Mouse (Mus musculus) layer of hippocampus, adult 11-12 months (tissue): Measurements from ENCODE around the gene Adamtsl5.
A peak's percentile ranks its signal among the peaks of the same experiment; 100 is the strongest.

Experiments used
- DNase-seq: peaks from one replicate; pipeline ENCODE4 v3.0.0; 2022; ENCODE audit warnings: low spot score

The Adamtsl5 gene

GRCm38 (mm10) chr10:80348244-80348781, at the start of gene Adamtsl5:
Adamtsl5 (minus strand) TSS chr10:80348412.
- no peak for DNase-seq

- no peak for DNase-seq
These were observed 49.4 kb upstream of the Adamtsl5 start for GRCm38 (mm10) chr10:80397524-80398173.

- DNase-seq: no peak
These were observed 48.8 kb upstream of the Adamtsl5 start for GRCm38 (mm10) chr10:80396822-80397523.

GRCm38 (mm10) chr10:80395025-80395627, 46.9 kb upstream of the Adamtsl5 start:
- no peak for DNase-seq

GRCm38 (mm10) chr10:80392687-80393086, 44.5 kb upstream of the Adamtsl5 start:
- no peak for DNase-seq

- DNase-seq: no peak
These were observed 42.5 kb upstream of the Adamtsl5 start for GRCm38 (mm10) chr10:80390697-80391096.

GRCm38 (mm10) chr10:80389185-80389708, 41.0 kb upstream of the Adamtsl5 start:
- no peak for DNase-seq

GRCm38 (mm10) chr10:80388731-80389130, 40.5 kb upstream of the Adamtsl5 start:
- DNase-seq: no peak

GRCm38 (mm10) chr10:80387522-80387959, 39.3 kb upstream of the Adamtsl5 start, which contains the start of gene Mex3d:
Mex3d (minus strand) TSS chr10:80387659.
- DNase-seq: peak; percentile 88

- DNase-seq: no peak
These were observed 38.7 kb upstream of the Adamtsl5 start for GRCm38 (mm10) chr10:80386735-80387471.

GRCm38 (mm10) chr10:80385811-80386734, 37.9 kb upstream of the Adamtsl5 start:
- DNase-seq: no peak

- DNase-seq: no peak
These were observed 37.1 kb upstream of the Adamtsl5 start for GRCm38 (mm10) chr10:80385310-80385709.

- no peak for DNase-seq
These were observed 36.5 kb upstream of the Adamtsl5 start for GRCm38 (mm10) chr10:80384709-80385108.

- DNase-seq: no peak
These were observed 36.0 kb upstream of the Adamtsl5 start for GRCm38 (mm10) chr10:80384115-80384639.

GRCm38 (mm10) chr10:80383431-80383830, 35.2 kb upstream of the Adamtsl5 start:
- no peak for DNase-seq

GRCm38 (mm10) chr10:80382641-80383365, 34.6 kb upstream of the Adamtsl5 start:
- DNase-seq: no peak

- no peak for DNase-seq
These were observed 29.5 kb upstream of the Adamtsl5 start for GRCm38 (mm10) chr10:80377716-80378115.

- peak; percentile 93 for DNase-seq
These were observed 27.9 kb upstream of the Adamtsl5 start for GRCm38 (mm10) chr10:80376160-80376559.

GRCm38 (mm10) chr10:80374063-80374462, 25.9 kb upstream of the Adamtsl5 start:
- peak; percentile 86 for DNase-seq

GRCm38 (mm10) chr10:80372706-80373105, 24.5 kb upstream of the Adamtsl5 start:
- no peak for DNase-seq
